Mouse (Mus musculus) testis, adult 2 months (tissue): ENCODE data around the gene Ppard.

ENCODE experiments used
- CTCF ChIP-seq: fragments of 200-500 bp; IDR thresholded peaks from 2 replicates; pipeline ENCODE4 v1.5.1; 2012; ENCODE audit warnings: low read depth, mild to moderate bottlenecking, inconsistent platforms, low read length, moderate library complexity; ENCODE audit not compliant: control insufficient read depth, insufficient read depth, insufficient replicate concordance
- POLR2A ChIP-seq: fragments of 200-500 bp; IDR thresholded peaks from 2 replicates; pipeline ENCODE4 v1.6.1; 2012; ENCODE audit warnings: low read depth, mild to moderate bottlenecking, inconsistent platforms, low read length, moderate library complexity; ENCODE audit not compliant: control insufficient read depth

DNA sequence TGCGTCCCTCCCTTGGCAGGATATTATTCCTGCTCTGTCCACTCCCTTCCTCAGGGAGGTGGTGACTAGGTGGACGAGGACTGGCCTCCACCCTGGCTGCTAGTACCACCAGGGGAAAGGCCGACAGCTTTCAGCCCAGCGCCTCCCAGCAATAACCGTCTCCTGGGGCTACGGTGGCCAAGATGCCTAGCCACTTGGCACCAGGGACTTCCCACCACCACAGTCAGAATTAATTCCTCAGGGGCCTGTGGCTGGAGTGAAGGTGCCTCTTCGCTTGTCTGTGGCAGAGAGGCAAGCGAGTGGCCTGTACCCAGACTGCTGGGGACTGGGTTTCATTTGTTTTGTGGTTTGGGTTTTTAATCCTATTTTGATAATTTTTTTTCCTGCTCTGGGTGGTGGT, 27.1 kb upstream of the Ppard start:
- TF ChIP-seq CTCF = no peak
- no peak for TF ChIP-seq POLR2A
